Mouse (Mus musculus): ENCODE measurements around the gene Tmem205.
A peak's percentile ranks its signal among the peaks of the same experiment; 100 is the strongest.

The Tmem205 gene

GRCm38 (mm10) chr9:21917493-21918034 lies 9.8 kb downstream of the Tmem205 start:
- no peak for DNase-seq (ENCODE audit: low read depth, low spot score)

- DNase-seq (ENCODE audit: low read depth, low spot score) = no peak
These were observed 10.4 kb downstream of the Tmem205 start for GRCm38 (mm10) chr9:21916851-21917492.

GRCm38 (mm10) chr9:21909474-21910223 lies 17.7 kb downstream of the Tmem205 start:
- DNase-seq (ENCODE audit: low read depth, low spot score) = no peak

- no peak for DNase-seq (ENCODE audit: low read depth, low spot score)
These were observed 19.1 kb downstream of the Tmem205 start for GRCm38 (mm10) chr9:21908216-21908615.

- no peak for DNase-seq (ENCODE audit: low read depth, low spot score)
These were observed 23.3 kb downstream of the Tmem205 start for GRCm38 (mm10) chr9:21904031-21904430.

GRCm38 (mm10) chr9:21901223-21901820 lies 26.0 kb downstream of the Tmem205 start:
- peak; percentile 71 for DNase-seq (ENCODE audit: low read depth, low spot score)

- peak; percentile 32 for DNase-seq (ENCODE audit: low read depth, low spot score)
These were observed 38.1 kb downstream of the Tmem205 start for GRCm38 (mm10) chr9:21889229-21889628.

GRCm38 (mm10) chr9:21876601-21877000 lies 50.8 kb downstream of the Tmem205 start:
- DNase-seq (ENCODE audit: low read depth, low spot score) = peak; percentile 29

GRCm38 (mm10) chr9:21872204-21872603 lies 55.2 kb downstream of the Tmem205 start:
- DNase-seq (ENCODE audit: low read depth, low spot score) = no peak
